Mouse (Mus musculus): Measurements from ENCODE around the gene Morn5.

The Morn5 gene

GRCm38 (mm10) chr2:36071660-36072305, 22.5 kb downstream of the Morn5 start:
- DNase-seq (ENCODE audit: low read depth, low spot score) = no peak

- DNase-seq (ENCODE audit: low read depth, low spot score) = no peak
These were observed 24.5 kb downstream of the Morn5 start for GRCm38 (mm10) chr2:36073781-36074180.

- DNase-seq (ENCODE audit: low read depth, low spot score) = no peak
These were observed 26.0 kb downstream of the Morn5 start for GRCm38 (mm10) chr2:36075210-36075609.

- no peak for DNase-seq (ENCODE audit: low read depth, low spot score)
These were observed 28.0 kb downstream of the Morn5 start for GRCm38 (mm10) chr2:36077160-36077761.

GRCm38 (mm10) chr2:36081446-36081845, 32.2 kb downstream of the Morn5 start:
- no peak for DNase-seq (ENCODE audit: low read depth, low spot score)

GRCm38 (mm10) chr2:36082802-36083580, 33.7 kb downstream of the Morn5 start:
- no peak for DNase-seq (ENCODE audit: low read depth, low spot score)

GRCm38 (mm10) chr2:36085041-36085440, 35.8 kb downstream of the Morn5 start:
- DNase-seq (ENCODE audit: low read depth, low spot score) = no peak

GRCm38 (mm10) chr2:36089190-36089589, 39.9 kb downstream of the Morn5 start:
- no peak for DNase-seq (ENCODE audit: low read depth, low spot score)

GRCm38 (mm10) chr2:36090853-36091741, 41.8 kb downstream of the Morn5 start:
- peak; percentile 73 for DNase-seq (ENCODE audit: low read depth, low spot score)

GRCm38 (mm10) chr2:36092748-36093147, 43.5 kb downstream of the Morn5 start:
- DNase-seq (ENCODE audit: low read depth, low spot score) = no peak

- no peak for DNase-seq (ENCODE audit: low read depth, low spot score)
These were observed 44.0 kb downstream of the Morn5 start for GRCm38 (mm10) chr2:36093301-36093700.

- no peak for DNase-seq (ENCODE audit: low read depth, low spot score)
These were observed 44.7 kb downstream of the Morn5 start for GRCm38 (mm10) chr2:36093914-36094475.

GRCm38 (mm10) chr2:36097129-36097815, 48.0 kb downstream of the Morn5 start:
- DNase-seq (ENCODE audit: low read depth, low spot score) = no peak

- DNase-seq (ENCODE audit: low read depth, low spot score) = no peak
These were observed 48.8 kb downstream of the Morn5 start for GRCm38 (mm10) chr2:36098021-36098420.

GRCm38 (mm10) chr2:36099739-36100138, 50.5 kb downstream of the Morn5 start:
- no peak for DNase-seq (ENCODE audit: low read depth, low spot score)

GRCm38 (mm10) chr2:36101866-36102558, 52.8 kb downstream of the Morn5 start:
- DNase-seq (ENCODE audit: low read depth, low spot score) = no peak

- no peak for DNase-seq (ENCODE audit: low read depth, low spot score)
These were observed 53.3 kb downstream of the Morn5 start for GRCm38 (mm10) chr2:36102559-36102946.

GRCm38 (mm10) chr2:36103069-36103554, 53.9 kb downstream of the Morn5 start:
- DNase-seq (ENCODE audit: low read depth, low spot score) = no peak

- no peak for DNase-seq (ENCODE audit: low read depth, low spot score)
These were observed 54.5 kb downstream of the Morn5 start for GRCm38 (mm10) chr2:36103555-36104367.
